Mouse (Mus musculus) ovary, postnatal 14 days (tissue): ENCODE data around the gene Nlrp6.
"Not testable (repeated sequence)": the region's sequence is repeated elsewhere in the genome, so short reads cannot be mapped to it uniquely, and the experiment has no call there.

Experiments
- DNase-seq: peaks from one replicate; pipeline ENCODE4 v3.0.0; 2022; ENCODE audit warnings: low spot score

Gene Nlrp6

GRCm38 (mm10) chr7:140949824-140950530, 29.3 kb downstream of the Nlrp6 start, which contains the start of gene Ifitm5:
Ifitm5 (minus strand) TSS chr7:140950291.
- no peak for DNase-seq

- no peak for DNase-seq
Observed at GRCm38 (mm10) chr7:140951051-140951450, 30.3 kb downstream of the Nlrp6 start.

- DNase-seq = no peak
Observed at GRCm38 (mm10) chr7:140951765-140952164, 31.1 kb downstream of the Nlrp6 start.

GRCm38 (mm10) chr7:140952441-140952840, 31.7 kb downstream of the Nlrp6 start:
- DNase-seq = no peak

- DNase-seq = no peak
Observed at GRCm38 (mm10) chr7:140953133-140953532, 32.4 kb downstream of the Nlrp6 start.

- DNase-seq = no peak
Observed at GRCm38 (mm10) chr7:140953800-140954732, 33.4 kb downstream of the Nlrp6 start.

- DNase-seq = no peak
Observed at GRCm38 (mm10) chr7:140954733-140955071, 34.0 kb downstream of the Nlrp6 start.

GRCm38 (mm10) chr7:140955342-140955741, 34.6 kb downstream of the Nlrp6 start:
- no peak for DNase-seq

GRCm38 (mm10) chr7:140955758-140956555, 35.3 kb downstream of the Nlrp6 start, which contains the start of the genes Gm45717 and Ifitm2:
Gm45717 (minus strand) TSS chr7:140955937.
Ifitm2 (minus strand) TSS chr7:140955987.
- peak; percentile 78 for DNase-seq

- no peak for DNase-seq
Observed at GRCm38 (mm10) chr7:140956556-140956869, 35.8 kb downstream of the Nlrp6 start.

GRCm38 (mm10) chr7:140959181-140959901, 38.6 kb downstream of the Nlrp6 start:
- no peak for DNase-seq

GRCm38 (mm10) chr7:140960026-140960425, 39.3 kb downstream of the Nlrp6 start:
- no peak for DNase-seq

GRCm38 (mm10) chr7:140961416-140961815, 40.7 kb downstream of the Nlrp6 start:
- no peak for DNase-seq

GRCm38 (mm10) chr7:140962733-140963132, 42.0 kb downstream of the Nlrp6 start:
- no peak for DNase-seq

- no peak for DNase-seq
Observed at GRCm38 (mm10) chr7:140966921-140967320, 46.2 kb downstream of the Nlrp6 start, which contains the start of gene Ifitm1. Ifitm1 (plus strand) TSS chr7:140967221.

- DNase-seq = no peak
Observed at GRCm38 (mm10) chr7:140967862-140968591, 47.3 kb downstream of the Nlrp6 start.

GRCm38 (mm10) chr7:140968710-140969109, 48.0 kb downstream of the Nlrp6 start:
- DNase-seq = not testable (repeated sequence)

- no peak for DNase-seq
Observed at GRCm38 (mm10) chr7:140970931-140971330, 50.2 kb downstream of the Nlrp6 start.

GRCm38 (mm10) chr7:140971479-140972171, 50.9 kb downstream of the Nlrp6 start:
- no peak for DNase-seq
